Mouse (Mus musculus): Measurements from ENCODE around the gene Dcaf15.

- TF ChIP-seq FLI1 (IDR thresholded peaks at IDR 0.05; ENCODE audit: low read length), result no peak
- no peak for TF ChIP-seq GATA1 (IDR thresholded peaks at IDR 0.05; ENCODE audit: borderline replicate concordance, low read length)
Measured at GRCm38 (mm10) chr8:84048171-84048570, 56.4 kb downstream of the Dcaf15 start.
